Mouse (Mus musculus): Measurements from ENCODE around the gene Cnr2.

Gene Cnr2

DNA sequence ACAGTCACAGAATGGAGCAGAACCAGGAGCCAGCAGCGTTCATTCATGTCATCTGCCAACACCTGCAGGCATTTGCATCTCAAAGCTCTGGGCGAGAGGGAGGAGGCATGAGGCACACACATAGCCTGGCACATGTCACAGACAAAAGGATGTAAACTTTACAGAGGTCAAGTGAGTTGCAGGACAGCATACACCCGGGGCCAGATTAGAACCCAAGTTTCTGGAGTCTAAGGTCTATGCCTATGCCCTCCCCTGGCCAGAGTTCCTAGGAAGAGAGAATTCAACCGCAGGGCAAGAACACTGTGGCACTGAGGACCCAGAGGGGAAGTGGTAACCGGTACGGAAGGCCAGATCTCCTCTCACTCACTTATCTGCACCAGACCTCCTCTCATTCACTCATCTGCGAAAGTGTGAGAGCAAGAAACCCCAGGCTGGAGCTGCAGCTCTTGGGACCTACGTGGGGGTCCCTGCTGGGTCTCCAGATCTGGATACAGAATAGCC, at the start of gene Cnr2:
Gene Cnr2, plus strand, starts transcription at position 324 of the 501 bp plus-strand sequence.
- no peak for DNase-seq (ENCODE audit: low read depth in 1 of 2, low spot score in 2 of 2)

DNA sequence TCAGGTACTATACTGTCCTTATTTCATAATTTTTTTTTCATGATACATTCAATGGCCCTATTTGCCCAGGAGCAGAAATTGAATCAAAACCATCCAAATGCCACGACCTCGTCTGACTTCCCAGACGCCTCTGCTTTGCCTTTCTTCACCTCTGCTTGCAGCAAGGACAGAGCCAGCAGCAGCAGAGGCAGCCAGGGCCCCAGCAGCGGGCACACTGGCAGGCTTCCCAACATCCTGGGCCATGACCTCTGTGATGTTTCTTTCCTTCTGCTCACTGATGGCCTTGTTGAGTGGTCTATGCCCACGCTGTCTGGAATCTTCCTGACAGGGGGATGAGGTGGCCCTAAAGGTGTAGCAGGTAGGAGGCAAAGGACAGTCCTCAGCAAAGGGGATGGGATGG, 47.6 kb upstream of the Cnr2 start:
- DNase-seq (ENCODE audit: low read depth in 1 of 2, low spot score in 2 of 2): no peak

DNA sequence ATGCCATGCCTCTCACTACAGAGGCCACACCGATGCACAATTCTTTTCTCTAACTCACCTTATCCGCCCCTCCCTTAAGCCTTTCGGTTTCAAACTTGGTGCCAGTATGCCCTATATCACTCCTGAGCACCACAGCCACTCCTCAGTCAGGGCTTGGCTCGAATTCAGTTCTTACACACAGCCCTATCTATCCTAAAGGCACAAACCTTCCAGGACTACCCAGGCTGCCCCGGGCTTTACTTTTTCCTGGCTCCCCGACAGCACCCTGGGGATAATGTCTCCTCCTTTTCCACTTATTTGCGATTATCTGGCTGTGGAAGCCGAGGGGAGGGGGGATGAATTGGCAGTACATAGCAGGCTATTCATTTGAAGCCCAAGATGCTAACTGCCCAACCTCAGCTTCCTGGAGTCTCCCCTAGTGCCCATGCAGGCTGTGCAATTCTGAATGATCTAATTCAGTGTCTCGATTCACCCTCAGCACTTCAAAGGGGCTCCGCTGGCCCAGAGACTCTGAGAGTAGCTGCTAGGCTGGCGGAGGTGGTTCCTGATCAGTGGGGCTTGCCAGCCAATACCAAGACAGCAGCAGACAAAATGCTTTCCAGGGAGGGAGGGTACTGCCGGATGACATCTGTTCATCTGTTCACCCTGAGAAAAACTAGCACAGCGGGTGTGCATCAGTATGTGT, 44.6 kb upstream of the Cnr2 start:
- no peak for DNase-seq (ENCODE audit: low read depth in 1 of 2, low spot score in 2 of 2)

DNA sequence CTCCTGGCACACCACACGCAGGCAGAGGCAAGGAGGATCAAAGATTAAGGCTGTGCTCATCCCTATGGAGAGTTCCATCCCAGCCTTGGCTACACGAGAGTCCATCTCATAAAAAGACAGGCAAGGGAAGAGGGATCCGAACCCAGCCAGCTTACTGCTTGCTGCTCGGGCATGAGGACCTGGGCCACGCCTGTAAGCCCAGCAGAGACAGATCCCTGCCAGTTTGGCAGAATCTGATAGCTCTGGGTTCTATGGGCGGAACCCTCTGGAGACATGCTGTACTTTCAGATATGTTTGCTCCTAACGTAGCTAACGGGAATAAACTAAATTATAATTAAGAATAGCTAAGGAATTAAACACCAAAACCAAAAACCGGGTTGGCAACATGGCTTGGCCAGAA, 43.3 kb upstream of the Cnr2 start:
- DNase-seq (ENCODE audit: low read depth in 1 of 2, low spot score in 2 of 2): no peak

DNA sequence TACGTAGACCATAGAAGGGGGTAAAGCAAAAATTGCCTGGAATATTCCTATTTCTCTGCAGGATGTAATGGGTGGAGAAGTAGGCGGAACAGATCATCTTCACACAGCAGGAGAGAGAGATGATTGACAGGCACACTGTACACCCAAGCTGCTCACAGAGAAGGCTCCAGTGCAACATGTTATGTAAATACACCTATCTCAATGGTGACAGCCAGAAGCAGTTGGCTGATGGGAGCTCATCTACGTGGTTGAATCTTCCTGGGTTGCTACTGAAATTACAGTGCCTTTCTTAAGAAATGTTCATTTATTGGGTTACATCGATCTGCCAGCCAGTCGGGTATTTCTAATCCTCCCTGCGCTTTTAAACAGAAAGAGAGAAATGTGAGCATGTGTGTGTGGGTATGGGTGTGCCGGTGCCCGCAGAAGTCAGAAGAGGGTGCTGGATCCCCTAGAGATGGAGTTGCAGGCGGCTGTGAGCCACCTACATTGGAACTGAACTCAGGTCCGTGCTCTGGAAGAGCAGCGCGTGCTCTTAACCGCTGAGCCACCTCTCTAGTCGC, 41.1 kb upstream of the Cnr2 start:
- no peak for DNase-seq (ENCODE audit: low read depth in 1 of 2, low spot score in 2 of 2)

DNA sequence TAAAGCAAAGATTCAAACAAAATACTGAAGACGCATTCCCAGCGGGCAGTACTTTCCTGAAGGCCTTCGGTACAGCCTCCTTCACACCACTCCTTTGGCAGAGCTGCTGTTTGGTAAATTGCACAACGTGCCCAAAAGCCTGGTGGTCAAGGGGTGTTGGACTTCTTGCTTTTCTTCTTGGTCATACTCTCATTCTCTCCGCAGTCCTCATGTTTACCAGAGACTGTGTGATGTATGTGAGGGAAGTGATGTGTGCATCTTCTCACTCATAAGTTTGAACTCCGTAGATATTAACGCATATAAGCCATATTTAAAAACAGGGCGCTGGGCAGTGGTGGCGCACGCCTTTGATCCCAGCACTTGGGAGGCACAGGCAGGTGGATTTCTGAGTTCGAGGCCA, 40.6 kb upstream of the Cnr2 start:
- no peak for DNase-seq (ENCODE audit: low read depth in 1 of 2, low spot score in 2 of 2)

DNA sequence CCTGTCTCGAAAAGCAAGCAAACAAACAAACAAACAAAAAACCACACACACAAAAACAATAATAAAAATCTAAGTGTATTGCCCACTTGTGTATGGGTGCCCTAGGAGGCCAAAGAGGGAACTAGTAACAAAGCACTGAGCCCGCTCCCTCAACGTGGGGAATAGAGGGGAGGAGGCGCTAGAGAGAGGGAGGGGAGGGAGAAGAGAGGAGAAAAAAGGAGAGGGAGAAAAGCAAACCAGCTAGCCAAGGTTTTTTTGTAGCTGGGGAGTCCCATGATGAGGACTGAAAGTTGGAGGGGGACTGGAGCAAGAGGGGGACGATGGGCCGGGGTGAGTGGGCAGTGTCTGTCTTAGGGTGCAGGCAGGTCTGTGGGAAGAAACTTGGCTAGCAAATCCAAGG, 40.1 kb upstream of the Cnr2 start:
- DNase-seq (ENCODE audit: low read depth in 1 of 2, low spot score in 2 of 2): no peak

DNA sequence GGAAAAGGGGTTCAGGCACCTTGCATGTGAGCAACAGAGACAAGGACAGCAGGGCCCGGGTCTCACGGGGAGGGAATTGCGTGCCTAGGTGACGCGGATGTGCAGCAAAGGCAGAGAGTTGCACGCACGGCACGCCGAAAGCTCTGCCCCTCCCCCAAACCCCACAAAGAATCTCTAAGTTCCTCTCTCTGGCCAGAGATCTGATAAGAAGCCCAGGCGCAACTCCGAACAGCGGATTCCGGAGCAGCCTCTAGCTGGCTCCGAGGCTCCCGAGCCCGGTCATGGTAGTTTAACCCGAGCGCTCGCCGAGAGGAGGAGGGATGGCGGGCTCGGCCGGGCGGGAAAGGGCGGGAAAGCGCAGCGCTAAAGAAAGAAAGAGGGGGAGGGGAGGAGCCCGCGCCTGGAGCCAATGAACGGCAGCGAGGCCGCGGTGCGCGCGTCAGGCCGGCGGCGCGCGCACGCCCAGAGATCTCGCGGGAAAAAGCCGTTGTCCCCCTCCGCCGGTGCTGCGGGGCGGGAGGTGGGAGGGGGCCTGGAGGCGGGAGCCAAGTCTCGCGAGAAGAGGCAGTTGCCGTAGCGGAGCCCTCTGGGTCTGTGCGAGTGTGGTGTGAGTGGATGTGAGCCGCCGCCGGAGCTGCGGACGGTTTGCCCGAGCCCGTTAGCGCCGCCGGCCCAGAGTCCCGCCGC, 39.5 kb upstream of the Cnr2 start, which contains the start of gene Srsf10:
Gene Srsf10, plus strand, starts transcription at position 212 of the 687 bp plus-strand sequence.
- peak; percentile 83 to 91 for DNase-seq (ENCODE audit: low read depth in 1 of 2, low spot score in 2 of 2)

DNA sequence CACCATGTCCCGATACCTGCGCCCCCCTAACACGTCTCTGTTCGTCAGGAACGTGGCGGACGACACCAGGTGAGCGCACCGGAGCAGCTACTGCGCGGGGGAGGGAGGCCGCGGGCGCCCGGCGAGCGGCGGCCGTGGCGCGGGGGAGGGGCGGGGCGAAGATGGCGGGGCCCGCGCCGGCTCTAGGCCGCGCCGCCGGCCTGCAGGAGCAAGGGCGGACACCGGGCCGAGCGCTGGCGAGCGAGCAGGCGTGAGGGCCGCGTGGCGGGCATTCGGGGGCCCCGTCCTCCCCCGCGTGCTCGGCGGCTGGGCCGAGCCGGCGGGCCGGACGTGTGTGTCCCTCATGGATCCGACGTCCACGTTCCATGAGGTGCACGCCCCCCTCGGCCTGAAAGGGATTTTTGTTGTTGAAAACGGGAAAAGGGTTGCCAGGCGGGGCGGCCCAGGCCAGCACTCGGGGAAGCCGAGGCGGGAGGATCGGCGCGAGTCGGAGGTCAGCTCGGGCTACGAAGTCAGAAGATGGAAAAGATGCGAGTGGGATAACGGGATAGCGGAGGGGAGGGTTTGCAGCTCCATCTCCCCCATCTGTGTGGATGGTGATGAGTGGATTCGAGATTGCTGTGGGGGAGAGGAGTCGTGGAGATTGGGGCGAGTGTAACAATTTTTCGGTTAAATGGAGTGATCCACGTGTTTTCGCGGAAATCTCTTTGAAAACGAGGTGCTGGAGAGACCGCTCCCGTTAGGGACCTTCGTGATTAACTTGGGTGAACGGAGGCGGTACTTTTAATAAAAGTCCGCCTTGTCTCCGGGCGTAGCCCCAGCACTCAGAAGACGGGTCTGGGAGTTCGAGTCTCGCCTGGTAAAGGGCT, 38.7 kb upstream of the Cnr2 start:
- DNase-seq (ENCODE audit: low read depth in 1 of 2, low spot score in 2 of 2): peak in 1 of 2 experiments; percentile 43

DNA sequence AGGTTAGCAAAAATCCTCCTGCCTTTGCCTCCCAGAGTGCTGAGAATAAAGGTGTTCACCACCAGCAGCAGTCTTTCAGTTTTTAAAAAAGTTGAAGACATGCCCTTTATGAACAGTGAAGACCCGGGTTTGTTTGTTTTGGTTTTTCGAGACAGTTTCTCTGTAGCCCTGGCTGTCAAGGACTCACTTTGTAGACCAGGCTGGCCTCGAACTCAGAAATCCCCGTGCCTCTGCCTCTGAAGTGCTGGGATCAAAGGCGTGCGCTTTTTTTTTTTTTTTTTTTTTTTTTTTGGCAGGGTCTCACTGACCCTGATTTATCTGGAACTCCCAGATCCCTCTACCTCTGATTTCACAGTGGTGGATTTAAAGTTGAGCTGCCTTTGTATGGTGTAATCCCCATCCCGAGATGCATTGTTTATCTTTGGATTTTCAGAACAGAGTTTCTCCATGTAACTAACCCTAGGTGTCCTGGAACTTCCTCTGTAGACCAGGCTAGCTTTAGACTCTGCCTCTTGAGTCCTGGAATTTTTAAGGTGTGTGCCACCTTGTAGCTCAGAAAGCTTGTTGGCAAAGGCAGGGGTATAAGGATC, 37.5 kb upstream of the Cnr2 start:
- no peak for DNase-seq (ENCODE audit: low read depth in 1 of 2, low spot score in 2 of 2)

DNA sequence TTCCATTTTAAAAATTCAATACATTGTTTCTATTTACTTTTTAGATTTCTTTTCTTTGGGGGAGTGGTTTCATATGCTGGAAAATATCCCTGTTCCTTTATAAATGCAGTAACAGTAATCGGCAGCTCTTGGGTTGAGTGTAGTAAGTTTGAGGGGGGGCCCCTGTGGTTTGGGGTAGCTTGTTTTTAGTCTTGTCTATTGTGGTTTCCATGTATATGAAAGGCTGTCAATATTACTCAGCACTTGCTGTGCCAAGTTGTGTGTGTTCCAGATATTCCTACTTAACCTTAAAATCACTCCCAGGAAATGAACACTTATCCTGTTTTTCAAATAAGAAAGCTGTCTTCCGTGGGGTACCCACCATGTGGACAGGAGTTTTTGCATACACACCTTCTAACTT, 26.2 kb upstream of the Cnr2 start:
- no peak for DNase-seq (ENCODE audit: low read depth in 1 of 2, low spot score in 2 of 2)

DNA sequence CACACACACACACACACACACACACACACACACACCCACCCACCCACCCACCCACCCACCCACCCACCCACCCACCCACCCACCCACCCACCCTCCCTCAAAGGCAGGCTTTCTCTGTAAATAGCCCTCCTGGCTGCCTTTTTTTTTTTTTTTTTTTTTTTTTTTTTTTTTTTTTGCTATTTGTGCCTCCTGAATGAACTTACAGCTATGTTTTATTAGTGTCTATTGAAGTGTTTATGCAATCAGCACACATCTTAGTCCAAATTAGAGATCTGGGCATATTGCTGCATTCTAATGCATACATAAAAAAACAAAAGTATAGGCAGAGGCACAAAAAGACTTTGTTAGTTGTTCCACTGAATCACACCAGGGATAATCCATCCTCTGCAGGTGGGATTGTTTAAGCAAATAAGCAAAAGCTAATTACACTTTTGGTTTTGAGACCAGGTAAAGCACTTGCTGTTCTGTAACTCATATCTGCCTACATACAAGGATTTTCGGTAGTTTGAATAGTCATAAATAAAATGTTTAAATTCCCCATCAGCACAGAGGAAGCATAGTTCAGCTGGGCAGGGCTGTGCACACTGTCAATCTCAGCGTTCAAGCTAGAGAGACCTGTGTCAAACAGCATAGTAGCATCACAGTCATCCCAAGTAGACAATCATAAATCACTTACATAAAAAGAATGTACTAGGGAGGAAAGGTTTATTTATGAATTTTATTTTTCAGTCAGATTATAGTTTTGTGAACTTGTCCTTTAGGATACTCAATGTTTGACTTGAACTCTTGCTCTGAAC, 24.8 kb upstream of the Cnr2 start:
- DNase-seq (ENCODE audit: low read depth in 1 of 2, low spot score in 2 of 2): no peak

DNA sequence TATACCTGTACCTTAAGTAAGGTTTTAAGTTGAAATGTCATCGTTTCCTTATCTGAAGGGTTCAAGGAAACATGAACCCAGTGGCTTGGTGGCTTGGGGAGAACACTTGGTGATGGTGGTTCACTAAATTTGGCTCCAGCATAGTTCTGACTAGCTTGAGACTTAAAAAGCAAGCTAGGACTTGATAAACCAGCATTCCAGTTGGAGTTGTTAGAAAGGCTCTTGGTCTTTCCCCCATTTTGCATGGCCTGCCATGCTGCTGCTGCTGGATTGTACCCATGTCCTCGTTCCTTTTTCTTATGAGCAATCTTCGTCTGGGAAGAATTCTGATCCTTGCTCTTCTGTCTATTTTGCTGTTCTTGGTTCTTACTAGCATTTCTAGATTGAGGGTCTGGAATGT, 23.2 kb upstream of the Cnr2 start:
- DNase-seq (ENCODE audit: low read depth in 1 of 2, low spot score in 2 of 2): no peak

DNA sequence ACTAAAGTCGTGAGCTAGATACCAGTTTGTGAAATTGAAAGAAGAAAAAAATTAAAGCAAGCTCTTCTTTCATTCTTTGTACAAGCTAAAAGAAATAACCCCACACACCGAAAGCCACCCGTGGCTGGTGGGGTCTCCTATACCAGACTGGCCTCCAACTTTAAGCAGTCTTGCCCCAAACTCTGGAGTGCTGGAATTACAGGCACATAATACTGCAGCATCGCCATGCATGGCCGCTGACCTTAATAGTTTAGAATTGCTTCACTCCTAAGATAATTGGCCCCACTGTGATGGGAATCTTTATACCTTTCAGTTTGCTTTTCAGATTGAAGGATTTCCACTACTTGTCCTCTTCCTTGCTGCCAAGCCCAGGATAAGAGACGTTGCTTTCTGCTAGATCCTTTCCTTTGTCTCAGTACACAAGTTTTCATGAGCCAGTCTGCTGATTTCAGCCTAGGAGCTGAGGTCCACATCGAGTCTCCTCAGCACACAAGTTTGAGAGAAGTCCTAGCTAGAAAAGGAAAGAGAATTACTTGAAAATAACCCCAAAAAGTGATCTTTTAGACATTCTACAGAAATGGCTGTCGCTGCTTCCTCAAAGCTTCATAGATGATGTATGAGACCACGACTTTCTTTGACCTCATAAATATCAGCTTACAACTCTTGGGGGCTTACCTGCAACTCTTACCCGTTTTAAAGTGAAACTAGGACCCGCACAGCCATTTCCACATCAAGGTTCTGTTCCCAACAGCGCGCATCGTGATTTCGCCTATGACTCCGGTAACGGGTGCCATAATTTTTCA, 22.4 kb upstream of the Cnr2 start:
- DNase-seq (ENCODE audit: low read depth in 1 of 2, low spot score in 2 of 2): no peak

DNA sequence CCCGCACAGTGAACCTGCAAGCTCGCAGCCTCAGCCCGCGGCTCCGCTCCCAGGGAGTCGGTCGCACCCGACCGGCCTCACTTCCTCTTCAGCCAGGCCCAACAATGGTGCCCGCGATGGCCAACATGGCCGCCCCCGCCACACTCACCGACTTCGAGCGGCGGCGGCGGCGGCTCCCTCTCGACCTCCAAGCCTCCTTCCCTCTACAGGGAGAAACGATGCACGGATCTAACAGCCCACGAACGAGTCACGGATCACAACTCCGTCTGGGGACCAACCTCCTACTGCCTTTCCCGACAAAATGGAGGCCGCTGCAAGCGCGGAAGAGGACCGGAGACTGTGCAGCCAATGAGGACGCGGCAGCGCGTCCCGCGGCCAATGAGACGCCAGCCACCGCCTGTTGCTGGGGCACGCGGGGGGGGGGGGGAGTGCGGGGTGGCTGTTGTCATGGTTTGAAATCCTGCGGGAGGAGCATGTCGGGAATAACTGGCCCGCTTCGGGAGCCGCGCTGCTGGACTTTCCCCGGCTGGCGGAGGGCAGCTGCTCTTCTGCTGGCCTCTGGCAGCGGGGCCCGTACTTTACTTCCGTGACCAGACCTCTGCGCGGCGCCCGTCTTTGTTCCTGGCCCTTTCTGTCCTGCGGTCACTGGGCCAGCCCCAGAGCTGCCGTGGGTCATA, 21.5 kb upstream of the Cnr2 start, which contains the start of gene Pnrc2:
Gene Pnrc2, minus strand, starts transcription at position 325 of the 677 bp plus-strand sequence.
- DNase-seq (ENCODE audit: low read depth in 1 of 2, low spot score in 2 of 2): peak; percentile 72 to 86

DNA sequence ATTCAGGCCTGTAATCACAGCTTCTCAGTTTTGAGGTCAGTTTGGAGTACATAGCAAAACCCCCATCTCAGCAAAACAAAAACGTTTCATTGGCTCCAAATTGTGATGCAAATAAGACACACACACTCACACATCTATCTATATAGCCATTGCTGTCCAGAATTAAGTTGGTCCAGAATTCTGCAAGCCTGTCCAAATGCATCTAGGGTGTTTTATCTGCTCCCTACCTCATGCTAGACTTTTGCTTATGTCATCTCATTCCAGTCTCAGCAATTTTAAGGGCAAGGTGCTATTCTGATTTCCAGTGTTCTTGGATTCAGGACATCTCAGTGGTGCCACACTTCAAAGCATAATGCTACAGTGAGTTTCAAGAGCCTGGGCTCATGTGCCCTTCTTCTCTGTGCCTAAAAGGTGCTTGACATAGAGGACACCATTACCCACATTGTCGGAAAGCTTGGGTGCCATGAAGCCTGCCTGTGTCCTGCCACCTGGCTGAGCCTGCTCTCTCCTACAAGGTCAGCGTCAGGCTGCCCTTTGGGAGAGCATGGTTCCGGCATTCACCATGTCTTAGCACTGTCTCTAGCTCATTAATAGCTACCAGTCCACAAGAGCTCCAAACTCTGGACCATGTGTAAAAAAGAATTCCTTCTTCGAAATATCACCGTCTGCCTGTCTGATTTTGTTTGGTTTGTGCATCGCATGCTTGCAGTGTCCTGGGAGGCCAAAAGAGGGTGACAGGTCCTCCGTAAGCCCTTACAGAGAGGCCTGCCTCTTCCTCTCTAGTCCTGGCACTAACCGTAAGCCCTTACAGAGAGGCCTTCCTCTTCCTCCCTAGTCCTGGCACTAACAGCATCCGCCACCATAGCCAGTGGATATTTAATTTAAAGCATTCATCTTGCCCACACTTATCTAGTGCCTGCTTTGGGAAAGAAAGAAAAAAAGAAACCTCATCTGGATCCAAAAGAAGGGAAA, 20.3 kb upstream of the Cnr2 start:
- DNase-seq (ENCODE audit: low read depth in 1 of 2, low spot score in 2 of 2): no peak

DNA sequence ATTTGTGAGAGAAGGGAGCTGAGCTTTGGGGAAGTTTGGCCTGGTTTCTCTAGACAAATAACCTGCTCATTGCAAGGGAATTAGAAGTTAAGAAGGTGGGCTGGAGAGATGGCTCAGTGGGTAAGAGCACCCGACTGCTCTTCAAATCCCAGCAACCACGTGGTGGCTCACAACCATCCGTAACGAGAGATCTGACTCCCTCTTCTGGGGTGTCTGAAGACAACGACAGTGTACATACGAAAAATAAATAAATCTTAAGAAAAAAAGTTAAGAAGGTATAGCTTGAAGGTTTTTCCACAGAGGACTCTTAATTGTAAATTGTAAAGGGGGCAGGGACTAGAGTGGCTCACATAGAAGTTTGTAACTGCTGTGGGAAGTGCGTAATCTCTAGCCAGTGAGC, 19.6 kb upstream of the Cnr2 start:
- DNase-seq (ENCODE audit: low read depth in 1 of 2, low spot score in 2 of 2): no peak

Measured in monocyte, adult 2 months (primary cell).